ENCODE assay signal across 8 mouse cellular contexts in genomic region chr4:126202303-126203181, GRCm38 (mm10). TPM values are rescaled to one million over a fixed set of nuclear protein-coding genes. Genes with fewer than 3 reads are reported as not detected.
DNase-seq lines count a peak whose midpoint lies in the region; ATAC-seq lines count a peak whose summit lies in the region.

Thrap3 (minus strand) TSS chr4:126202760.

- peak; percentile 99 for DNase-seq in R1 (ENCODE audit: low read depth, low spot score)
- peak; percentile 99 to 100 for DNase-seq in cerebellum, postnatal 25 days
- peak; percentile 94 to 96 for DNase-seq in frontal cortex, postnatal 25 days (ENCODE audit: low spot score in 2 of 2)
- peak; percentile 97 for DNase-seq in hindbrain, embryonic 14.5 days (ENCODE audit: low spot score)
- peak; percentile 98 to 99 for DNase-seq in layer of hippocampus, postnatal 36 days
- peak; percentile 99 for DNase-seq in lung, postnatal 36 days
- peak; percentile 100 for DNase-seq in retina, postnatal 1 day
- peak; percentile 93 to 99 for DNase-seq in urinary bladder, adult 18-20 months (ENCODE audit: low spot score in 2 of 2)

- peaks cover 28% of the 10 kb centered on the region for H3K4me1 ChIP-seq in hindbrain, embryonic 14.5 days (replicated peaks; ENCODE audit: control insufficient read depth, insufficient read depth, low read length)

- peak within 1 kb of the TSS; percentile 97 for H3K27ac ChIP-seq in hindbrain, embryonic 14.5 days

- no peaks in the 10 kb centered on the region for H3K27me3 ChIP-seq in hindbrain, embryonic 14.5 days (ENCODE audit: control insufficient read depth, insufficient read depth, low read length)

- no peaks in the 10 kb centered on the region for H3K9me3 ChIP-seq in hindbrain, embryonic 14.5 days (ENCODE audit: control insufficient read depth, low read length)

- H3K4me3 ChIP-seq in hindbrain, embryonic 14.5 days (replicated peaks; ENCODE audit: low read length): peak within 1 kb of the TSS; percentile 84

- peak; percentile 99 for ATAC-seq in hindbrain, embryonic 14.5 days (ENCODE audit: low FRiP score)

- WGBS in hindbrain, embryonic 14.5 days: under 1% methylated on average over 72 of the region's 75 CpGs

- peak within 1 kb of the TSS; percentile 79 for H3K4me2 ChIP-seq in hindbrain, embryonic 14.5 days (replicated peaks)

- peaks cover 5% of the 10 kb centered on the region; the same call in 1 of the 2 replicates for H3K36me3 ChIP-seq in hindbrain, embryonic 14.5 days (replicated peaks; ENCODE audit: control insufficient read depth, insufficient read depth)

- H3K9ac ChIP-seq in hindbrain, embryonic 14.5 days: peak within 1 kb of the TSS; percentile 88

RNA-seq across cellular contexts. Expression of gene Thrap3, which starts in this region (rescaled TPM):
- 127 and 139 TPM in 2 replicates for polyA plus RNA-seq in hindbrain, embryonic 14.5 days (2014; fragmentation: Nextera tagmentation; extraction: Ambion mirVana)
- total RNA-seq in layer of hippocampus, postnatal 36 days (2021): 100 to 1,000 TPM; 148 to 151 TPM

Comparison
In these comparisons a context has a peak if more than half of its experiments do, and no peak if none do; other contexts are left out.
1. Peak in every context shown above with its lines: DNase-seq, ATAC-seq, H3K4me3 ChIP-seq and H3K27ac ChIP-seq.